Mouse (Mus musculus): ENCODE measurements around the gene Mtpn. TPM values are rescaled to one million over a fixed set of nuclear protein-coding genes. Genes with fewer than 3 reads are reported as not detected.

Gene Mtpn
- total and polyA plus RNA-seq, 3 experiments, result 13.2 to 47.1 (median 42.9) TPM

GRCm38 (mm10) chr6:35463450-35464395 lies 76.0 kb downstream of the Mtpn start:
- intact Hi-C loops (cut with DNase I), result no loop called here
- Histone ChIP-seq H3K27me3 (ENCODE audit: control insufficient read depth, insufficient read depth, low read length) (no peaks in the 10 kb centered on the region), H3K79me2 (replicated peaks; ENCODE audit: control insufficient read depth, insufficient read depth, low read length) (no peaks in the 10 kb centered on the region), H3K4me3 (no peak overlapping the region), H3K9ac (ENCODE audit: low read depth, low read length) (no peak overlapping the region), H3K36me3 (ENCODE audit: control insufficient read depth, insufficient read depth, low read length) (no peaks in the 10 kb centered on the region), H3K4me1 (ENCODE audit: control insufficient read depth, insufficient read depth, low read length) (no peaks in the 10 kb centered on the region), H3K27ac (no peak overlapping the region)
- DNase-seq, result no peak
- TF ChIP-seq EP300 (IDR thresholded peaks at IDR 0.05; ENCODE audit: insufficient read depth, low read depth, low read length) (no peak), CTCF (IDR thresholded peaks at IDR 0.05) (no peak), POLR2A (IDR thresholded peaks at IDR 0.05; ENCODE audit: insufficient read depth, low read depth, low read length) (no peak)
- 80% methylated on average over 5 of the region's 5 CpGs for WGBS

DNA sequence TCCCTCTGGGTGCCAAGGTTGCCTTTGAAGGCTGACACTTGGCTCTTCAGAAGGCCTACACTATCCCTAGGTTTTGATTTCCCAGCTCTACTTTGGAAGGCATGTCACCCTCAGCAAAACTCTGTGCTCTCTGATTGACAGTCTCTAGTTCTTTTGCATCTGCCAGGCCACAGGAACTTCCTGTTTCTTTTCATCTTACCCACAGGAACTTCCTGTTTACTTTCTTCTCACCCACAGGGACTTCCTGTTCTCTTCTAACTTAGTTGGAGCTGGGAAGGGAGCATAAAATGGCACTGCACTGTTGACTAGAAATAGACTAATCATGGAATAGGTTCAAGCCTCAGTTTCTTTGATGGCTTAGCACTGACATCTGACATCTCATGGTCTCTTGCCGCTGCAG lies 77.2 kb downstream of the Mtpn start:
- Histone ChIP-seq H3K9ac (ENCODE audit: low read depth, low read length) (no peak overlapping the region), H3K4me1 (ENCODE audit: control insufficient read depth, insufficient read depth, low read length) (no peaks in the 10 kb centered on the region), H3K27me3 (ENCODE audit: control insufficient read depth, insufficient read depth, low read length) (no peaks in the 10 kb centered on the region), H3K79me2 (replicated peaks; ENCODE audit: control insufficient read depth, insufficient read depth, low read length) (no peaks in the 10 kb centered on the region), H3K36me3 (ENCODE audit: control insufficient read depth, insufficient read depth, low read length) (no peaks in the 10 kb centered on the region), H3K4me3 (no peak overlapping the region), H3K27ac (no peak overlapping the region)
- 92% methylated on average over 1 of the region's 1 CpGs for WGBS
- intact Hi-C loops (cut with DNase I), result no loop called here
- TF ChIP-seq CTCF (IDR thresholded peaks at IDR 0.05) (no peak), POLR2A (IDR thresholded peaks at IDR 0.05; ENCODE audit: insufficient read depth, low read depth, low read length) (no peak), EP300 (IDR thresholded peaks at IDR 0.05; ENCODE audit: insufficient read depth, low read depth, low read length) (no peak)
- no peak for DNase-seq

Small RNA genes within 50 kb of the gene (microRNA-seq; reads per million reads assigned to microRNA genes)
- gene Gm23053, result 0 reads per million in 2 experiments

Other genes starting within 250 kb of the Mtpn start
- not detected for gene Slc13a4, start 231.8 kb downstream of the Mtpn start, total RNA-seq (2021)
- 0.53 and 0.70 TPM in 2 replicates for gene Slc13a4, start 231.8 kb downstream of the Mtpn start, polyA plus RNA-seq (2012; rRNA removed)
- under 1 TPM; 0.34 to 0.41 TPM for gene Fam180a, start 213.7 kb downstream of the Mtpn start, total RNA-seq (2021)
- gene Fam180a, start 213.7 kb downstream of the Mtpn start, polyA plus RNA-seq (2012; rRNA removed), result 0.16 and 0.23 TPM in 2 replicates